Mouse (Mus musculus) forebrain, embryonic 12.5 days (tissue): ENCODE results near the gene Zfp503. TPM values are rescaled to one million over a fixed set of nuclear protein-coding genes. Genes with fewer than 3 reads are reported as not detected.

Source experiments
- ATAC-seq: fragments of 200-750 bp; cut with Nextera tagmentation; 2 replicates; pipeline ENCODE4 v1.8.0; 2017; ENCODE audit warnings: moderate TSS enrichment; ENCODE audit not compliant: low FRiP score
- H3K27ac ChIP-seq: fragments of 300-500 bp; sonication (generic); 2 replicates; pipeline ENCODE4 v1.5.1; 2016; ENCODE audit warnings: mild to moderate bottlenecking
- H3K27me3 ChIP-seq: fragments of 300-500 bp; sonication (generic); 2 replicates; pipeline ENCODE4 v1.6.1; 2016; ENCODE audit warnings: mild to moderate bottlenecking
- H3K36me3 ChIP-seq: fragments of 300-500 bp; sonication (generic); replicated peaks from 2 replicates; pipeline ENCODE4 v1.6.1; 2016; ENCODE audit warnings: mild to moderate bottlenecking
- H3K4me1 ChIP-seq: fragments of 300-500 bp; sonication (generic); 2 replicates; pipeline ENCODE4 v1.6.1; 2016
- H3K4me2 ChIP-seq: fragments of 300-500 bp; sonication (generic); 2 replicates; pipeline ENCODE4 v1.6.1; 2016; ENCODE audit warnings: mild to moderate bottlenecking, moderate library complexity
- H3K4me3 ChIP-seq: fragments of 300-500 bp; sonication (generic); replicated peaks from 2 replicates; pipeline ENCODE4 v1.5.1; 2016; ENCODE audit warnings: mild to moderate bottlenecking
- H3K9ac ChIP-seq: fragments of 300-500 bp; sonication (generic); 2 replicates; pipeline ENCODE4 v1.6.1; 2016; ENCODE audit warnings: mild to moderate bottlenecking
- H3K9me3 ChIP-seq: fragments of 300-500 bp; sonication (generic); 2 replicates; pipeline ENCODE4 v1.6.1; 2016
- WGBS: fragments of 180-500 bp; shearing (Covaris S2); methylation state at CpG from one replicate; pipeline ENCODE4 v1.1.7; 2016; 5-methylcytosine and 5-hydroxymethylcytosine counted together
- polyA plus RNA-seq: library from polyadenylated mRNA; unstranded; fragments of >200 nt; fragmentation: Nextera tagmentation; extraction: Ambion mirVana; gene quantifications from 2 replicates; pipeline ENCODE4 v1.2.1, GENCODE M21; 2016

Gene Zfp503
- 10.9 and 13.8 TPM in 2 replicates for polyA plus RNA-seq

GRCm38 (mm10) chr14:21989291-21989913 lies at the start of gene Zfp503:
TSS of gene Zfp503 (minus strand) at chr14:21989601.
- Histone ChIP-seq H3K9me3 (no peaks in the 10 kb centered on the region), H3K27ac (peak within 1 kb of the TSS; percentile 86), H3K9ac (peak within 1 kb of the TSS; percentile 90), H3K4me1 (peaks cover 75% of the 10 kb centered on the region), H3K4me3 (peak within 1 kb of the TSS; percentile 80), H3K27me3 (peaks cover 86% of the 10 kb centered on the region), H3K4me2 (peak within 1 kb of the TSS; percentile 93), H3K36me3 (no peaks in the 10 kb centered on the region)
- under 1% methylated on average over 37 of the region's 37 CpGs for WGBS
- ATAC-seq: no peak

GRCm38 (mm10) chr14:22037498-22038131 lies 48.2 kb upstream of the Zfp503 start:
- Histone ChIP-seq H3K9ac (no peak overlapping the region), H3K4me1 (peaks cover 34% of the 10 kb centered on the region), H3K4me2 (peak overlapping the region; percentile 21; the same call in 1 of the 2 replicates), H3K9me3 (no peaks in the 10 kb centered on the region), H3K27me3 (peaks cover 90% of the 10 kb centered on the region), H3K27ac (no peak overlapping the region), H3K36me3 (no peaks in the 10 kb centered on the region), H3K4me3 (no peak overlapping the region)
- ATAC-seq: no peak
- WGBS: 28% methylated on average over 16 of the region's 16 CpGs

GRCm38 (mm10) chr14:22036802-22037497 lies 47.5 kb upstream of the Zfp503 start:
- no peak for ATAC-seq
- peak overlapping the region; percentile 21; the same call in 1 of the 2 replicates for H3K4me2 ChIP-seq
- H3K36me3 ChIP-seq: no peaks in the 10 kb centered on the region
- no peak overlapping the region for H3K4me3 ChIP-seq
- WGBS: 40% methylated on average over 12 of the region's 12 CpGs
- H3K27me3 ChIP-seq: peaks cover 85% of the 10 kb centered on the region
- no peak overlapping the region for H3K9ac ChIP-seq
- peaks cover 34% of the 10 kb centered on the region for H3K4me1 ChIP-seq
- no peak overlapping the region for H3K27ac ChIP-seq
- H3K9me3 ChIP-seq: no peaks in the 10 kb centered on the region

GRCm38 (mm10) chr14:22036338-22036737 lies 46.9 kb upstream of the Zfp503 start:
- Histone ChIP-seq H3K4me3 (no peak overlapping the region), H3K4me2 (peak overlapping the region; percentile 3; the same call in 1 of the 2 replicates), H3K27me3 (peaks cover 81% of the 10 kb centered on the region), H3K36me3 (no peaks in the 10 kb centered on the region), H3K9ac (no peak overlapping the region), H3K9me3 (no peaks in the 10 kb centered on the region), H3K4me1 (peaks cover 34% of the 10 kb centered on the region), H3K27ac (peak overlapping the region; percentile 19; the same call in 1 of the 2 replicates)
- WGBS: 19% methylated on average over 6 of the region's 6 CpGs
- ATAC-seq: 0 out of 2 replicates have a peak, but pooled peaks have one; percentile 36

- ATAC-seq: 0 out of 2 replicates have a peak, but pooled peaks have one; percentile 36
- no peak overlapping the region for H3K9ac ChIP-seq
- 0 out of 2 replicates have a peak overlapping the region, but pooled peaks have one; percentile 3 for H3K4me2 ChIP-seq
- no peaks in the 10 kb centered on the region for H3K36me3 ChIP-seq
- H3K4me1 ChIP-seq: peaks cover 34% of the 10 kb centered on the region
- WGBS: 16% methylated on average over 3 of the region's 3 CpGs
- no peak overlapping the region for H3K4me3 ChIP-seq
- peaks cover 77% of the 10 kb centered on the region for H3K27me3 ChIP-seq
- H3K27ac ChIP-seq: peak overlapping the region; percentile 19; the same call in 1 of the 2 replicates
- H3K9me3 ChIP-seq: no peaks in the 10 kb centered on the region
Observed at GRCm38 (mm10) chr14:22035900-22036299, 46.5 kb upstream of the Zfp503 start.

GRCm38 (mm10) chr14:22023533-22023932 lies 34.1 kb upstream of the Zfp503 start:
- peaks cover 58% of the 10 kb centered on the region for H3K27me3 ChIP-seq
- no peak overlapping the region for H3K4me2 ChIP-seq
- no peaks in the 10 kb centered on the region for H3K36me3 ChIP-seq
- H3K9ac ChIP-seq: no peak overlapping the region
- WGBS: 79% methylated on average over 4 of the region's 4 CpGs
- no peaks in the 10 kb centered on the region for H3K9me3 ChIP-seq
- no peak overlapping the region for H3K27ac ChIP-seq
- H3K4me1 ChIP-seq: peaks cover 15% of the 10 kb centered on the region
- H3K4me3 ChIP-seq: no peak overlapping the region
- ATAC-seq: no peak

GRCm38 (mm10) chr14:22020885-22021284 lies 31.5 kb upstream of the Zfp503 start:
- Histone ChIP-seq H3K4me1 (peaks cover 15% of the 10 kb centered on the region), H3K27ac (no peak overlapping the region), H3K9me3 (no peaks in the 10 kb centered on the region), H3K27me3 (peaks cover 70% of the 10 kb centered on the region), H3K4me2 (no peak overlapping the region), H3K4me3 (no peak overlapping the region), H3K36me3 (no peaks in the 10 kb centered on the region), H3K9ac (no peak overlapping the region)
- ATAC-seq: no peak
- WGBS: 4% methylated on average over 2 of the region's 2 CpGs

GRCm38 (mm10) chr14:22019949-22020845 lies 30.8 kb upstream of the Zfp503 start:
- Histone ChIP-seq H3K4me2 (peak overlapping the region; percentile 63), H3K4me1 (peaks cover 15% of the 10 kb centered on the region), H3K9me3 (no peaks in the 10 kb centered on the region), H3K36me3 (no peaks in the 10 kb centered on the region), H3K4me3 (peak overlapping the region; percentile 34), H3K27ac (no peak overlapping the region), H3K9ac (peak overlapping the region; percentile 25; the same call in 1 of the 2 replicates), H3K27me3 (peaks cover 70% of the 10 kb centered on the region)
- ATAC-seq: no peak
- WGBS: 40% methylated on average over 12 of the region's 12 CpGs

GRCm38 (mm10) chr14:22019252-22019948 lies 30.0 kb upstream of the Zfp503 start, which contains the start of gene Lrmda:
TSS of gene Lrmda (plus strand) at chr14:22019712.
- Histone ChIP-seq H3K9me3 (no peaks in the 10 kb centered on the region), H3K4me3 (peak within 1 kb of the TSS; percentile 34), H3K27me3 (peaks cover 75% of the 10 kb centered on the region), H3K36me3 (no peaks in the 10 kb centered on the region), H3K27ac (no peak within 1 kb of the TSS), H3K4me1 (peaks cover 15% of the 10 kb centered on the region), H3K4me2 (peak within 1 kb of the TSS; percentile 63), H3K9ac (peak within 1 kb of the TSS; percentile 25; the same call in 1 of the 2 replicates)
- 0 out of 2 replicates have a peak, but pooled peaks have one; percentile 44 for ATAC-seq
- 5% methylated on average over 33 of the region's 33 CpGs for WGBS

GRCm38 (mm10) chr14:22017011-22017410 lies 27.6 kb upstream of the Zfp503 start:
- H3K36me3 ChIP-seq: no peaks in the 10 kb centered on the region
- H3K4me2 ChIP-seq: no peak overlapping the region
- H3K9me3 ChIP-seq: no peaks in the 10 kb centered on the region
- H3K9ac ChIP-seq: no peak overlapping the region
- peaks cover 88% of the 10 kb centered on the region for H3K27me3 ChIP-seq
- no peak overlapping the region for H3K27ac ChIP-seq
- WGBS: 77% methylated on average over 5 of the region's 5 CpGs
- peaks cover 15% of the 10 kb centered on the region for H3K4me1 ChIP-seq
- ATAC-seq: no peak
- no peak overlapping the region for H3K4me3 ChIP-seq

GRCm38 (mm10) chr14:22014781-22015180 lies 25.4 kb upstream of the Zfp503 start:
- H3K9ac ChIP-seq: no peak overlapping the region
- H3K4me2 ChIP-seq: no peak overlapping the region
- H3K4me3 ChIP-seq: no peak overlapping the region
- H3K4me1 ChIP-seq: peaks cover 7% of the 10 kb centered on the region
- ATAC-seq: no peak
- H3K9me3 ChIP-seq: no peaks in the 10 kb centered on the region
- no peaks in the 10 kb centered on the region for H3K36me3 ChIP-seq
- H3K27me3 ChIP-seq: peaks cover 82% of the 10 kb centered on the region
- H3K27ac ChIP-seq: no peak overlapping the region
- 73% methylated on average over 4 of the region's 4 CpGs for WGBS
